Mouse (Mus musculus) left cerebral cortex, postnatal 25 days (tissue): Measurements from ENCODE around the gene Ahr. TPM values are rescaled to one million over a fixed set of nuclear protein-coding genes. Genes with fewer than 3 reads are reported as not detected.

Experiments
- DNase-seq, 2 experiments: peaks; one replicate each; pipeline ENCODE4 v3.0.0; 2022; ENCODE audit warnings: low spot score in 2 of 2, mixed read lengths in 1 of 2
- intact Hi-C: fragments of 180-260 bp; cut with DNase I; formaldehyde crosslinking; loops from one replicate; pipeline ENCODE4 v1.15.1; 2025
- total RNA-seq, 2 experiments: library from RNA; stranded (reverse); gene quantifications; 2 replicates each; pipeline ENCODE4 v1.2.3; 2021

Gene Ahr
- total RNA-seq, 2 experiments from 2014 or later: 9.4 to 9.5 TPM

GRCm38 (mm10) chr12:35510711-35511110 is 24.1 kb downstream of the Ahr start:
- intact Hi-C loops: no loop called here
- no peak for DNase-seq

GRCm38 (mm10) chr12:35506383-35506782 is 28.5 kb downstream of the Ahr start:
- intact Hi-C loops: no loop called here
- DNase-seq: no peak

- no peak for DNase-seq
- intact Hi-C loops: no loop called here
Observed at GRCm38 (mm10) chr12:35504081-35504480, 30.8 kb downstream of the Ahr start.

- intact Hi-C loops: no loop called here
- DNase-seq: no peak
Observed at GRCm38 (mm10) chr12:35503586-35503985, 31.3 kb downstream of the Ahr start.

DNA sequence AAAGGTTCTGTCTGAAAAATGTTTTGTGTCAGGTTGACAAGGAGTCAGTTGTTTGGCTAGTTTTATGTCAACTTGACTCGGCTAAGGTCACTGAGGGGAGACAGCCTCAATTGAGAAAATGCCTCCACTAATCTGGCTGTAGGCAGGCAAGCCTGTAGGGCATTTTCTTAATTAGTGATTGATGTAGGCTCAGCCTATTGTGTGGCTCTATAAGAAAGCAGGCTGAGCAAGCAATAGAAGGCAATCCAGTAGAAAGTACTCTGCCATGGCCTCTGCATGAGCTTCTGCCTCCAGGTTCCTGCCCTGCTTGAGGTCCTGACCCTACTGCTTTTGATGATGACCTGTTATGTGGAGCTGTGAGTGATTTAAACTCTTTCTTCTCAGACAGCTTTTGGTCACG is 33.4 kb downstream of the Ahr start:
- intact Hi-C loops: no loop called here
- no peak for DNase-seq

- DNase-seq: no peak
- intact Hi-C loops: loop anchor here (5.0 kb wide), 1 partner anchor 183 kb away; no protein-coding TSS in a partner anchor
Observed at GRCm38 (mm10) chr12:35495195-35495594, 39.6 kb downstream of the Ahr start.

- intact Hi-C loops: no loop called here
- no peak for DNase-seq
Observed at GRCm38 (mm10) chr12:35480764-35481163, 54.1 kb downstream of the Ahr start.

DNA sequence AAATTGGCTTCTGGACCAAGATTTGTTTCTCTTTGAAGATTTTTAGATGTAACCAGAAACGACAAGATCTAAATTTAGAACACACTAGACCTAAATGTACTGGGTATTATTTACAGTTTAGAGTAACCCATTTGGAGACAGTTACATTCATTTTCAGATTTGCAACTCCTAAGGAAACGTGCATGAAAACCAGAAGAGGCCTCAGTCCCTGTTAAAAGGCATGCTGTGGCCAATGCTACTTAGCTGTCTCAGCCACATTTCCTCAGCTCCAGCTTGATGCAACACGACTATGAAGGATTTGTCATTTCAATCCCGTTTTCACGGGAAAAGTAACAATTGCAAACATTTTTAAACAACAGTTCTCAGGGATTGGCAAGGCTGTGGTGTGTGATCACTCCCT is 55.9 kb downstream of the Ahr start:
- intact Hi-C loops: no loop called here
- no peak for DNase-seq

- intact Hi-C loops: no loop called here
- DNase-seq: no peak
Observed at GRCm38 (mm10) chr12:35463457-35463856, 71.4 kb downstream of the Ahr start.

DNA sequence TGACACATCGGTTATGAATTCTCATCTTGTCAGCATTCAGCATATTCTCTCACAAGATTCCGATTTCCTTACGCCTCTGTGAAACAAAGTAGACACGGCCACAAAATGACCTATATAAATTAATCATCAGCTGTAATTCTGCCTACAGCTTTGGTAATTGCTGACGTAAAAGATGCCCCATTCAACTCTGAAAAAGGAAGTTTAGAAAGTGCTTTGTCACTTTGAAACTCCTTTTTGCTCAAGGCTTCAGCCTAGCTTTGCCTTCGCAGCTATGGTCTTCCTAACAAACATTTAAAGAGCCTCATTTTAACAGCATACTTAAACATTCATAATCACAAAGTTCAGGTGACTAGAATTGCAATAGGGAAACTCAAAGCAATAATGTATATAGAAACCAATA is 72.2 kb downstream of the Ahr start:
- intact Hi-C loops: no loop called here
- no peak for DNase-seq

DNA sequence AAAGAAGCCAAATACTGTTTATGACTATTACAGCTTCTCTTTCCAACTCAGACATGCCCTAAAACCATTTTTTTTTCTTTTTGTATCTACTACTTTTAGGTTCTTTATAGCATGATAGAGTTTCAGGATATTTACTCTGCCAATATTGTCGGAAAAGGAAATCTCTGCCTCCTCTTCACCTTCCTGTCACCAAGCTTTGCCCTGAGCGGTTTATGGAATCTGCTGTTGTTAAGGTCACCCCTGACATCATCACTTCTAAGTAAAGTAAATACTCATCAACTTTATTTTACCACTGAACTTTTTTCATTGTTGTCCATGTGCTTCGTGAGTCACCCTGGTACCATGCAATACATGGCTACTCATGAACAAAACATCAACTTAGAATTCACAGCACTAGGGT is 75.2 kb downstream of the Ahr start:
- intact Hi-C loops: no loop called here
- no peak for DNase-seq
